Mouse (Mus musculus) heart, postnatal 0 days (tissue): ENCODE data around the gene Pex19.

Experiments used
- CTCF ChIP-seq: IDR thresholded peaks from 2 replicates; pipeline ENCODE4 v1.5.1; 2016; ENCODE audit warnings: antibody characterized with exemption, control low read depth, low read depth
- EP300 ChIP-seq: IDR thresholded peaks from 2 replicates; pipeline ENCODE4 v1.6.1; 2016; ENCODE audit warnings: antibody characterized with exemption, low read depth

- TF ChIP-seq CTCF, result peak; percentile 4; the same call in 1 of the 2 replicates
- no peak for TF ChIP-seq EP300
Observed at GRCm38 (mm10) chr1:172105101-172105500, 21.5 kb upstream of the Pex19 start.
